Mouse (Mus musculus) ES-E14 (cell line): ENCODE measurements around the gene Stam2.

Experiments
- CHD2 ChIP-seq: IDR thresholded peaks from 2 replicates; pipeline ENCODE4 v1.6.1; 2014; ENCODE audit warnings: mild to moderate bottlenecking, low read depth, low read length, inconsistent platforms
- HCFC1 ChIP-seq: IDR thresholded peaks from 2 replicates; pipeline ENCODE4 v1.6.1; 2012; ENCODE audit warnings: low read length, inconsistent platforms, borderline replicate concordance; ENCODE audit not compliant: insufficient read depth
- MAFK ChIP-seq: IDR thresholded peaks from 2 replicates; pipeline ENCODE4 v1.6.1; 2014; ENCODE audit warnings: mild to moderate bottlenecking, low read depth, low read length, inconsistent platforms; ENCODE audit not compliant: insufficient read depth
- ZC3H11A ChIP-seq: IDR thresholded peaks from 2 replicates; pipeline ENCODE4 v1.6.1; 2012; ENCODE audit warnings: low read depth, mild to moderate bottlenecking, inconsistent platforms, low read length, borderline replicate concordance
- ZNF384 ChIP-seq: IDR thresholded peaks from 2 replicates; pipeline ENCODE4 v1.6.1; 2012; ENCODE audit warnings: low read depth, low read length, inconsistent platforms

DNA sequence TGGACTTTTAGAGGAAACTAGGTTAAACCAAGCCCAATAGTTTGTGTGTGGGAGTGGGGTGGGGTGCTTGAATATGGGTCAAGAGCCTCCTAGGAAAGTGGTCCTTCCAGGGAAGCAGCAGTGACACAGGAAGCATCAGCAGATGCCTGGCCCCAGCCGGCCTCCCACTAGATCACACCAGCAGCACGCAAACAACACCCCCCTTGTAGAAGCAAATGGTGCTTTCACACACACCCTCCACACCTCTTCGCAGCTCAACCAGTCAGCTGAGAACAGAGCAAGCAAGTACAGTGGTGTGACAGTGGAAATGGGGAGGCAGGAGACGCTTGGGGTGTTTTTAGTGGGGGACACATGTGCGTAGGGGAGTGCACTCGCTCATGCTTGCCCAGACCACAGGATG is 98.4 kb downstream of the Stam2 start:
- TF ChIP-seq ZC3H11A = no peak
- TF ChIP-seq CHD2 = no peak
- TF ChIP-seq MAFK = no peak
- no peak for TF ChIP-seq HCFC1
- TF ChIP-seq ZNF384 = no peak
